Mouse (Mus musculus): Measurements from ENCODE around the gene Psd4. TPM values are rescaled to one million over a fixed set of nuclear protein-coding genes. Genes with fewer than 3 reads are reported as not detected.

Gene Psd4
- 1.2 and 1.4 TPM in 2 replicates for polyA plus RNA-seq (2014; fragmentation: Nextera tagmentation; extraction: Ambion mirVana)

DNA sequence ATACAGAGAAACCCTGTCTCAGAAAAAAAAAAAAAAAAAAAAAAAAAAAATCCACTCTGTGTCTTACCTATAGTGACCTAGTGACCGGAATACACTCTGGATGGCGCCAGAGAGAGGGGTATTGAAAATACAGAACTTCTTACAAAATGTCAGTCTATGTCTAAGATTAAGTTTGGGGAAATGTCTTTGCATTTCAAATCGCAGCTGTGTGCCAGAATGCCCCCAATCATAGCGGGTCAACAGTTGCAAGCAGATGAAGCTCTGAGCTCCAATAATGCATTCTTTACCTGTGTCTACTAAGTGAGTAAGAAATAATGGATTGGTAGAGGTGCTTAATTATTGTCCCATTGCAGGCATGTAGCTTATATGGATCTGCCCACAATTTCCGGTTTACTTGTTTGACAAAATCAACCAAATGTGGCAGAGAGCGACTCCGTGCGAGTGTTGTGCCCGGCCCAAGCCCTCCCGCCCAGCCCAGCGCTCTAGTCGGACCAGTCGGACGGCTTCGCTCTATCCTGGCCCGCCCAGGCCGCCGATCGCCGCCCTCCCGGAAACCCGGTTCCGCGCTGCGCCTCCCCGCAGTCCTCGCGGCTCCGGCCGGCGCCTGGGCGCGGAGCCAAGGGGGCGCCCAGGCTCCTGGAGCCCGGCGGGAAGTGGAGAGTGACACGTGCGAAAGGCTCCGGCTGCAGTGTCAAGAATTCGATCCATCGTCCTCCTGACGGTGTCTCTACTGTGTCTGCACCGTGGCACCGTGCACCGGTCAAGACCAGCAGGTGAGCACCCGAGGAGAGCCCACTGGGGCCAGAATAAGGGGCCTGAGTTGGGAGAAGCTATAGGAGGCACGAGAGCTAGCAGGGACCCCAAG is at the start of gene Psd4:
Gene Psd4 (plus strand): TSS at position 551 of the 865 bp plus-strand sequence.
- Histone ChIP-seq H3K27me3 (ENCODE audit: control insufficient read depth, insufficient read depth, low read length) (no peaks in the 10 kb centered on the region), H3K9me3 (ENCODE audit: control insufficient read depth, low read length) (no peaks in the 10 kb centered on the region), H3K27ac (replicated peaks in 1 of 2; ENCODE audit: control insufficient read depth in 1 of 2, insufficient read depth in 1 of 2, low read depth in 2 of 2, low read length in 2 of 2) (no peak within 1 kb of the TSS), H3K4me3 (ENCODE audit: control insufficient read depth in 1 of 2, insufficient read depth in 1 of 2, low read depth in 1 of 2, low read length in 2 of 2) (peak within 1 kb of the TSS; percentile 38), H3K4me1 (ENCODE audit: control insufficient read depth in 2 of 2, insufficient read depth in 2 of 2, low read length in 2 of 2) (peaks cover 4 to 5% of the 10 kb centered on the region in 2 experiments; a peak in 2 of 4 replicates), H3K4me2 (ENCODE audit: low read length) (peak within 1 kb of the TSS; percentile 75), H3K36me3 (ENCODE audit: control insufficient read depth, insufficient read depth, low read length) (no peaks in the 10 kb centered on the region), H3K9ac (ENCODE audit: low read length) (peak within 1 kb of the TSS; percentile 44; the same call in 1 of the 2 replicates)
- peak; percentile 83 for ATAC-seq (ENCODE audit: insufficient number of reproducible peaks, insufficient read depth, low FRiP score, low read depth)
- 4% methylated on average over 46 of the region's 47 CpGs for WGBS

DNA sequence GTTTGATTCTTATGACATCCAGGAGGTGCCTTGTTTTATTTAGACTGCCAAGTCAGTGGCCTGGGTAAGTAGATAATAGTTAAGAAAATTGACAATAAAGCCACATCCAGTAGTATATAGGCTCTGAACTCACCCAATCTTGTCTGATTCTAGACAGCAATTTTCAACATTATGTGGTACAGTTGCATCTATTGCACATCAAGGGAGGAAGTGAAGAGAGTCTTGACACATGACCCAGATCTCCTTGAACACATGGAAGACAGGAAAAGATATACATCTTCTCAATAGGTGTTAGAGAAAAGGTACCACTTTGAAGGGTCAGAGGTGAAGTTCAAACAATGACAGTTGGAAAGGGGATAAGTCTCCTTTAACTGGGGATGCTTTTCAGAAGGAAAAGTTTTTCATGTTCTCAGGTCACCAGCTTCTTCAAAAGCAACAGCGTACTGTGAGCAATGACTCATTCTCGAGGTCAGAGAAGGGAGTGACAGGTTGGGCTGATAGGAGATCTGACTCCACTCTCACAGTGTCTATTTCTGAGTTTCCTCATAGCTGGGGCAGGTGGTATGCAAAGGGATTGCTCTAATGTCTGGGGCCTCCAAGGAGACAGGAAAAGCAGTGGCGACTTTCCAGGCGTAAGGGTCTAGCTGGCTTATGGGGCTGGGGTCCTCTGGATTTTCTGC is 49.3 kb upstream of the Psd4 start:
- H3K9me3 ChIP-seq (ENCODE audit: control insufficient read depth, low read length): no peaks in the 10 kb centered on the region
- ATAC-seq (ENCODE audit: insufficient number of reproducible peaks, insufficient read depth, low FRiP score, low read depth): no peak
- WGBS: 43% methylated on average over 4 of the region's 4 CpGs
- no peaks in the 10 kb centered on the region for H3K36me3 ChIP-seq (ENCODE audit: control insufficient read depth, insufficient read depth, low read length)
- H3K27ac ChIP-seq (replicated peaks in 1 of 2; ENCODE audit: control insufficient read depth in 1 of 2, insufficient read depth in 1 of 2, low read depth in 2 of 2, low read length in 2 of 2): no peak overlapping the region
- no peak overlapping the region for H3K4me2 ChIP-seq (ENCODE audit: low read length)
- H3K4me3 ChIP-seq (ENCODE audit: control insufficient read depth in 1 of 2, insufficient read depth in 1 of 2, low read depth in 1 of 2, low read length in 2 of 2): no peak overlapping the region
- no peaks in the 10 kb centered on the region for H3K27me3 ChIP-seq (ENCODE audit: control insufficient read depth, insufficient read depth, low read length)
- no peaks in the 10 kb centered on the region for H3K4me1 ChIP-seq (ENCODE audit: control insufficient read depth in 2 of 2, insufficient read depth in 2 of 2, low read length in 2 of 2)
- H3K9ac ChIP-seq (ENCODE audit: low read length): no peak overlapping the region

DNA sequence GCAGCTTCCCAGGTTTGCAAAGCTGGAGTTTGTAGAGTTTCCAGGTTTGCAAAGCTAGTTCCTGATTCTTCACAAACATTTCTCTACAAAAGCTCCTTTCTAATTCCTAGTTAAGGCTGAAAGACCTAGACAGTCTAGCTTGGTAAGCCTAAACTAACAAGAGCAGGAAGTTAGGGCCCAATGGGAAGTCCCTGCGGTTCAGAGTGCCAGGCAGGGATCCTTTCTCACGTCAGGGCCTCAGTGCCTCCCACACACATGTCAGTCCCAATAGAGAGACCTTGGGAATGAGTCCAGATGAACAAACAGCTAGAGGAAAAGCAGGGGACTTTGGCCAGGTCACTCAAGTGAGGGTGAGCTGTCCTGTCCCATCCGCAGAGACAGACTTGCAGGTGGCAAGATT is 32.0 kb upstream of the Psd4 start:
- Histone ChIP-seq H3K9me3 (ENCODE audit: control insufficient read depth, low read length) (no peaks in the 10 kb centered on the region), H3K36me3 (ENCODE audit: control insufficient read depth, insufficient read depth, low read length) (no peaks in the 10 kb centered on the region), H3K4me2 (ENCODE audit: low read length) (no peak overlapping the region), H3K27ac (replicated peaks in 1 of 2; ENCODE audit: control insufficient read depth in 1 of 2, insufficient read depth in 1 of 2, low read depth in 2 of 2, low read length in 2 of 2) (no peak overlapping the region), H3K4me1 (ENCODE audit: control insufficient read depth in 2 of 2, insufficient read depth in 2 of 2, low read length in 2 of 2) (peaks cover 2 to 6% of the 10 kb centered on the region in 2 experiments; a peak in 2 of 4 replicates), H3K9ac (ENCODE audit: low read length) (no peak overlapping the region; the same call in 1 of the 2 replicates), H3K4me3 (ENCODE audit: control insufficient read depth in 1 of 2, insufficient read depth in 1 of 2, low read depth in 1 of 2, low read length in 2 of 2) (no peak overlapping the region), H3K27me3 (ENCODE audit: control insufficient read depth, insufficient read depth, low read length) (no peaks in the 10 kb centered on the region)
- 39% methylated on average over 3 of the region's 3 CpGs for WGBS
- ATAC-seq (ENCODE audit: insufficient number of reproducible peaks, insufficient read depth, low FRiP score, low read depth): no peak

DNA sequence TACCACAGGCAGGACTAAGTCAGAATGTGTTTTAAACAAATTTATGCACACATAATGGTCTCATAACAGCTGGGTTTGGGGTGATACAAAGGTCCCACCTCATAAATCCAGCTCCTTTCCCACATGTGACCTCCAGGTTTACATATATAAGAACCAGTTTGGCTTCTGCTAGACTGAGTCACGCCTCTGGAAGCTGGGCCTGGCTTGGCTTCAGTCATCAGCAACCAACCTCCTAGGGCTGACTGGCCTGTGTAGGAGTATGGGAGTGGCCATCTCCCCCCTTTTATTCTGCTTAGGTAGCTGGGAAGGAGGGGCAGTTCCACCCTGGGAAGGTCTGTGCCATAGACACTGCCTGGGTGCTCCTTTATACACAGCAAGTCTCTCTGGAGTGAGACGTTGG is 30.8 kb upstream of the Psd4 start, which contains the start of gene Il1rn:
Gene Il1rn (plus strand): TSS at position 309 of the 400 bp plus-strand sequence.
- Histone ChIP-seq H3K4me2 (ENCODE audit: low read length) (no peak within 1 kb of the TSS), H3K27me3 (ENCODE audit: control insufficient read depth, insufficient read depth, low read length) (no peaks in the 10 kb centered on the region), H3K4me1 (ENCODE audit: control insufficient read depth in 2 of 2, insufficient read depth in 2 of 2, low read length in 2 of 2) (peaks cover 2 to 6% of the 10 kb centered on the region in 2 experiments; a peak in 2 of 4 replicates), H3K4me3 (ENCODE audit: control insufficient read depth in 1 of 2, insufficient read depth in 1 of 2, low read depth in 1 of 2, low read length in 2 of 2) (no peak within 1 kb of the TSS), H3K9ac (ENCODE audit: low read length) (no peak within 1 kb of the TSS), H3K9me3 (ENCODE audit: control insufficient read depth, low read length) (no peaks in the 10 kb centered on the region), H3K36me3 (ENCODE audit: control insufficient read depth, insufficient read depth, low read length) (no peaks in the 10 kb centered on the region), H3K27ac (replicated peaks in 1 of 2; ENCODE audit: control insufficient read depth in 1 of 2, insufficient read depth in 1 of 2, low read depth in 2 of 2, low read length in 2 of 2) (no peak within 1 kb of the TSS)
- 76% methylated on average over 2 of the region's 2 CpGs for WGBS
- no peak for ATAC-seq (ENCODE audit: insufficient number of reproducible peaks, insufficient read depth, low FRiP score, low read depth)

DNA sequence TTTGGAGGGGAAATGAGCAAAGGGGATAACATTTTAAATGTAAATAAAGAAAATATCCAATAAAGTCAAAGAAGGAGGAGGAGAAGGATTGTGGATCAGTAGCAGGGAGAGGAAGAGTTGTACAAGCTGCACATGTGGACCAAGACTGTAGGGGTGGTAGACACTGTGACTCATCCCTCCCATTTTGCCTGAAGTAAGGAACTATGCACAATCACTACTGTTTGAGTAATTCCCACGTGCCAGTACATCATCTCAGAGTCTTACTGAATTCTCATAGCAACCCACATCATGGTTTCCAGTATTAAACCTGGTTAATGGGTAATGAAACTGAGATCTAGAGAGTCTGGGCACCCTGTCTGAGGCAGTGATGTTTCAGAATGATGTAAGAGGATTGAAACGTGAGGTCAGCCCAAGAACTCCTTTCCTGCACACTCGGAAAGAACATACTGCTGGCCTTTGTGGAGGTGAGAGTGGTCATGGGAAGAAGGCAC is 25.9 kb upstream of the Psd4 start:
- Histone ChIP-seq H3K4me2 (ENCODE audit: low read length) (no peak overlapping the region), H3K27ac (replicated peaks in 1 of 2; ENCODE audit: control insufficient read depth in 1 of 2, insufficient read depth in 1 of 2, low read depth in 2 of 2, low read length in 2 of 2) (no peak overlapping the region), H3K4me1 (ENCODE audit: control insufficient read depth in 2 of 2, insufficient read depth in 2 of 2, low read length in 2 of 2) (no peaks in the 10 kb centered on the region), H3K36me3 (ENCODE audit: control insufficient read depth, insufficient read depth, low read length) (no peaks in the 10 kb centered on the region), H3K9ac (ENCODE audit: low read length) (no peak overlapping the region), H3K4me3 (ENCODE audit: control insufficient read depth in 1 of 2, insufficient read depth in 1 of 2, low read depth in 1 of 2, low read length in 2 of 2) (no peak overlapping the region), H3K9me3 (ENCODE audit: control insufficient read depth, low read length) (no peaks in the 10 kb centered on the region), H3K27me3 (ENCODE audit: control insufficient read depth, insufficient read depth, low read length) (no peaks in the 10 kb centered on the region)
- WGBS: 57% methylated on average over 3 of the region's 3 CpGs
- no peak for ATAC-seq (ENCODE audit: insufficient number of reproducible peaks, insufficient read depth, low FRiP score, low read depth)

DNA sequence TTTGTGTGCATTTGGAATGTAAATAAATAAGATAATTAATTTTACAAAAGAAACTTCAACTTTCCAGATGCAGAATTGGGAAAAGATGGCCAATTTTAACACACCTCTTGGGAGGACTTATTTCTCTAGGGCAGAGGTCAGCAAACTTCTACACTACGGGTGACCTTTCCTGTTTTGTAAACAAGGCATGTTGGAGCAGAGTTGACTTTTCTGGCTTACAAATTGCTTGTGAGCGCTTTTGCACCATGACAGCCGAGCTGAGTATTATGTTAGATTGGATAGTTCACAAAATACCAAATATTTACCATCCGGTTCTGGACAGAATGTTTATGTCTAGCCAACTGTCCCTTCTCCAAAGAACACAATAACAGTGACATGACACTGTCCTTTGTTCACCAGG is 22.8 kb upstream of the Psd4 start:
- no peak overlapping the region for H3K27ac ChIP-seq (replicated peaks in 1 of 2; ENCODE audit: control insufficient read depth in 1 of 2, insufficient read depth in 1 of 2, low read depth in 2 of 2, low read length in 2 of 2)
- no peak overlapping the region for H3K4me2 ChIP-seq (ENCODE audit: low read length)
- no peaks in the 10 kb centered on the region for H3K9me3 ChIP-seq (ENCODE audit: control insufficient read depth, low read length)
- ATAC-seq (ENCODE audit: insufficient number of reproducible peaks, insufficient read depth, low FRiP score, low read depth): no peak
- H3K4me3 ChIP-seq (ENCODE audit: control insufficient read depth in 1 of 2, insufficient read depth in 1 of 2, low read depth in 1 of 2, low read length in 2 of 2): no peak overlapping the region
- H3K4me1 ChIP-seq (ENCODE audit: control insufficient read depth in 2 of 2, insufficient read depth in 2 of 2, low read length in 2 of 2): no peaks in the 10 kb centered on the region
- H3K27me3 ChIP-seq (ENCODE audit: control insufficient read depth, insufficient read depth, low read length): no peaks in the 10 kb centered on the region
- no peak overlapping the region for H3K9ac ChIP-seq (ENCODE audit: low read length)
- WGBS: 77% methylated on average over 4 of the region's 4 CpGs
- H3K36me3 ChIP-seq (ENCODE audit: control insufficient read depth, insufficient read depth, low read length): no peaks in the 10 kb centered on the region

DNA sequence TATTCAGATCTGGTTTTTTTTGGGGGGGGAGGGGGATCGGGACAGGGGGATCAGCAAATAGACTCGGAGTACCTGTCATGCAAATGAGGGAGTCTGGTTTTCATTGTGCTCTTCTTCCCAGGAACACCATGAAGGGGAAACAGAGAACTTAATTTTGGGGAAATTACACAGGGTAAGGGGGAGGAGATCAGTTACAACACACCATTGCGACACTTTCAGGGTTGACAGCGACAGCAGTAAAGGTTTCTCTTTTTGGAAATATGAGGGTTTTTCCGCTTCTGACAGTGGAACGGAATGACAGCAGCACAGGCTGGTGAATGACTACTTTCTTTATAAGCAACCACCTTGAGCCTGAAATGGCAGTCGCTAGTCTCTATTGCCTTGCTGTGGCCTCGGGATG is 22.3 kb upstream of the Psd4 start:
- no peaks in the 10 kb centered on the region for H3K4me1 ChIP-seq (ENCODE audit: control insufficient read depth in 2 of 2, insufficient read depth in 2 of 2, low read length in 2 of 2)
- no peaks in the 10 kb centered on the region for H3K36me3 ChIP-seq (ENCODE audit: control insufficient read depth, insufficient read depth, low read length)
- H3K4me2 ChIP-seq (ENCODE audit: low read length): no peak overlapping the region
- H3K4me3 ChIP-seq (ENCODE audit: control insufficient read depth in 1 of 2, insufficient read depth in 1 of 2, low read depth in 1 of 2, low read length in 2 of 2): no peak overlapping the region
- no peak overlapping the region for H3K9ac ChIP-seq (ENCODE audit: low read length)
- H3K27me3 ChIP-seq (ENCODE audit: control insufficient read depth, insufficient read depth, low read length): no peaks in the 10 kb centered on the region
- no peak overlapping the region for H3K27ac ChIP-seq (replicated peaks in 1 of 2; ENCODE audit: control insufficient read depth in 1 of 2, insufficient read depth in 1 of 2, low read depth in 2 of 2, low read length in 2 of 2)
- H3K9me3 ChIP-seq (ENCODE audit: control insufficient read depth, low read length): no peaks in the 10 kb centered on the region
- 78% methylated on average over 8 of the region's 8 CpGs for WGBS
- no peak for ATAC-seq (ENCODE audit: insufficient number of reproducible peaks, insufficient read depth, low FRiP score, low read depth)
